Mouse (Mus musculus): ENCODE results near the gene Zdhhc15. TPM values are rescaled to one million over a fixed set of nuclear protein-coding genes. Genes with fewer than 3 reads are reported as not detected.

The Zdhhc15 gene
- total and polyA plus RNA-seq, 3 experiments = not detected

DNA sequence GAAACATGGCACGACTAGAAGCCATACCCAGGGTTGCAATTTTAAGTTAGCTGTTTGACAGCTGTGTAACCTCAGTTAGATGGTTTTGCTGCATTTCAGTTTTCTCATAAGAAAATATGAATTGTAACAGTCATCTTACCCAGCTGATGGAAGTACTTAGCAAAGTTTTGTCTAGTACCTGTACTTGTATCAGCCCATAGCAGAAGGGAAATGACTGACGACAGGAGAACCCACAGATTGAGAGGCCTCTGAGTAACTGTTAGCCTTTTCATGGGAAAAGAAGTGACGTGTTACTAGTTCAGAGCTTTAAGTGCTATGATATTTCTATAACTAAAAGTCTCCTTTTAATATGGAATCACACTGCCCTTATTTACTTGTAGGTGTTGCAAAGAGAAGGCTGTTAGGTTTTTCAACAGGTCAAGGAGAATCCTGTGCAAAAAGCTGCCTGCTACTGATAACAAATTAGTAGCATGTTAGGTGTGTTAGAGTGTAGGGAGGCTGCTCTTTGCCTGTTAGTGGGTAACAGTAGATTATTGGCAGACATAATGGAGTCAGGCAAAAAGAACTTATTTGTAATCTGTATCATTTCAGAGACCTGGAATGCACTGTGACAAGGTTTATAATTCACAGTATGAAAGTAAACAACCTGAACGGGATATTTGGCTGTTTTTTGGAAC, 126.8 kb downstream of the Zdhhc15 start:
- H3K9me3 ChIP-seq (replicated peaks; ENCODE audit: low read length) = no peaks in the 10 kb centered on the region
- H3K79me2 ChIP-seq (replicated peaks; ENCODE audit: control insufficient read depth, extremely low read depth, insufficient read depth, poor library complexity, severe bottlenecking) = no peaks in the 10 kb centered on the region
- no peak overlapping the region for H3K4me2 ChIP-seq (ENCODE audit: insufficient read depth, low read depth, poor library complexity, severe bottlenecking)
- no peak for TF ChIP-seq RCOR1 (conservative IDR thresholded peaks at IDR 0.05; ENCODE audit: low read depth, low read length)
- TF ChIP-seq BHLHE40 (IDR thresholded peaks at IDR 0.05; ENCODE audit: low read depth, low read length) = no peak
- no peak for TF ChIP-seq JUND (conservative IDR thresholded peaks at IDR 0.05; ENCODE audit: low read depth, low read length)
- no peak for TF ChIP-seq CHD1 (IDR thresholded peaks at IDR 0.05; ENCODE audit: low read depth, low read length)
- no peak for TF ChIP-seq MYC (IDR thresholded peaks at IDR 0.05; ENCODE audit: low read depth, low read length)
- no peak for TF ChIP-seq SMC3 (IDR thresholded peaks at IDR 0.05; ENCODE audit: low read depth, low read length)
- TF ChIP-seq ZNF384 (IDR thresholded peaks at IDR 0.05; ENCODE audit: low read depth, low read length) = no peak
- TF ChIP-seq IRF4 (IDR thresholded peaks at IDR 0.05; ENCODE audit: low read depth, low read length) = no peak
- TF ChIP-seq RAD21 (IDR thresholded peaks at IDR 0.05; ENCODE audit: low read depth, low read length) = no peak
- no peak for TF ChIP-seq NRF1 (IDR thresholded peaks at IDR 0.05; ENCODE audit: low read depth, low read length)
- TF ChIP-seq EP300 (IDR thresholded peaks at IDR 0.05; ENCODE audit: low read length) = no peak
- no peak for TF ChIP-seq NELFE (IDR thresholded peaks at IDR 0.05; ENCODE audit: low read depth, low read length)
- no peak for TF ChIP-seq CHD2 (IDR thresholded peaks at IDR 0.05; ENCODE audit: low read length)
- no peak for TF ChIP-seq ZKSCAN1 (IDR thresholded peaks at IDR 0.05; ENCODE audit: borderline replicate concordance, low read depth, low read length)
- no peak for TF ChIP-seq JUN (IDR thresholded peaks at IDR 0.05; ENCODE audit: insufficient read depth, low read depth, low read length)
- H3K36me3 ChIP-seq (replicated peaks in 1 of 2; ENCODE audit: control insufficient read depth in 1 of 2, insufficient read depth in 1 of 2, low read length in 1 of 2) = no peaks in the 10 kb centered on the region
- DNase-seq (ENCODE audit: extremely low read depth) = no peak
- dilution Hi-C loops (cut with MboI; ENCODE audit: extremely low pct_ligation_motif_present, extremely low pct_unique_long_range_greater_than_20kb, low sequenced_read_pairs) = no loop called here
- no peaks in the 10 kb centered on the region for H3K27me3 ChIP-seq (replicated peaks)
- no peaks in the 10 kb centered on the region for H3K4me1 ChIP-seq (ENCODE audit: control insufficient read depth in 1 of 2, insufficient read depth in 2 of 2)
- no peak overlapping the region for H3K27ac ChIP-seq (ENCODE audit: insufficient read depth, low read depth)
- in situ Hi-C loops (cut with MboI; ENCODE audit: low pct_ligation_motif_present, low pct_unique_long_range_greater_than_20kb, low sequenced_read_pairs) = no loop called here
- H3K4me3 ChIP-seq (replicated peaks in 1 of 3; ENCODE audit: low read depth in 2 of 3, low read length in 2 of 3, poor library complexity in 1 of 3) = no peak overlapping the region
- H3K9ac ChIP-seq (ENCODE audit: insufficient read depth, low read depth) = no peak overlapping the region

DNA sequence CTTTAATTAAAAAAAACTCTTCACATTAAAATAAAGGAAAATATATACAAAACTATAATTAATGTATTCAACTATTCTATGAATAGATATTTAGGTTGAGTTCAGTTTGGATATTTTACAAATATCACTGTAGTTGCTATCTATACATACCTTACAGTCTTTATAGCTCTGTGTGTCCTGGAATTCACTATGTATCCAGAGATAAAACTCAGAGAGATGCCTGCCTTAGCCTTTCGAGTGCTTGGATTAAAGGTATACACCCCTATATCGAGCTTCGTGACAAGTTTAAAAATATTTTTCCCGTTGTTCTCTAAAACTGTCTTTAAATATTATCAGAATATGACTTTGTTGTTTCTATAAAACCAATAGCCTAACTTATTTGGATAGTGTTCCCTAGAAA, 128.2 kb downstream of the Zdhhc15 start:
- Histone ChIP-seq H3K36me3 (replicated peaks in 1 of 2; ENCODE audit: control insufficient read depth in 1 of 2, insufficient read depth in 1 of 2, low read length in 1 of 2) (no peaks in the 10 kb centered on the region), H3K27me3 (replicated peaks) (no peaks in the 10 kb centered on the region), H3K4me3 (replicated peaks in 1 of 3; ENCODE audit: low read depth in 2 of 3, low read length in 2 of 3, poor library complexity in 1 of 3) (no peak overlapping the region), H3K27ac (ENCODE audit: insufficient read depth, low read depth) (no peak overlapping the region), H3K9ac (ENCODE audit: insufficient read depth, low read depth) (no peak overlapping the region), H3K4me1 (ENCODE audit: control insufficient read depth in 1 of 2, insufficient read depth in 2 of 2) (no peaks in the 10 kb centered on the region), H3K79me2 (replicated peaks; ENCODE audit: control insufficient read depth, extremely low read depth, insufficient read depth, poor library complexity, severe bottlenecking) (no peaks in the 10 kb centered on the region), H3K9me3 (replicated peaks; ENCODE audit: low read length) (no peaks in the 10 kb centered on the region), H3K4me2 (ENCODE audit: insufficient read depth, low read depth, poor library complexity, severe bottlenecking) (no peak overlapping the region)
- in situ Hi-C loops (cut with MboI; ENCODE audit: low pct_ligation_motif_present, low pct_unique_long_range_greater_than_20kb, low sequenced_read_pairs) = no loop called here
- no peak for TF ChIP-seq ZKSCAN1 (IDR thresholded peaks at IDR 0.05; ENCODE audit: borderline replicate concordance, low read depth, low read length)
- DNase-seq (ENCODE audit: extremely low read depth) = no peak
- dilution Hi-C loops (cut with MboI; ENCODE audit: extremely low pct_ligation_motif_present, extremely low pct_unique_long_range_greater_than_20kb, low sequenced_read_pairs) = no loop called here
